Mouse (Mus musculus) mouse embryonic stem cell (cell line): ENCODE data around the gene Gm10277.

ENCODE experiments used
- in situ Hi-C, 2 experiments: fragments of 300-500 bp; cut with MboI; formaldehyde crosslinking; loops; 1 replicate in 1 of 2; 3 replicates in 1 of 2; pipeline ENCODE4 v1.14.3; 2019 to 2020; ENCODE audit warnings: low sequenced_read_pairs in 2 of 2, low pct_unique_long_range_greater_than_20kb in 1 of 2, mixed read lengths in 1 of 2; ENCODE audit not compliant: unreplicated experiment in 1 of 2

Gene Gm10277

GRCm38 (mm10) chr11:77787707-77788106 is at the start of gene Gm10277:
Gene Gm10277 (minus strand): TSS chr11:77787747.
- in situ Hi-C loops, result no loop called here

GRCm38 (mm10) chr11:77836751-77837150 is 49.2 kb upstream of the Gm10277 start:
- in situ Hi-C loops, result no loop called here

- in situ Hi-C loops, result no loop called here
Measured at GRCm38 (mm10) chr11:77836290-77836689, 48.7 kb upstream of the Gm10277 start.

GRCm38 (mm10) chr11:77835109-77835508 is 47.6 kb upstream of the Gm10277 start:
- in situ Hi-C loops, result no loop called here

- in situ Hi-C loops, result no loop called here
Measured at GRCm38 (mm10) chr11:77832541-77832940, 45.0 kb upstream of the Gm10277 start.

GRCm38 (mm10) chr11:77830875-77831274 is 43.3 kb upstream of the Gm10277 start:
- in situ Hi-C loops, result no loop called here

GRCm38 (mm10) chr11:77829043-77829841 is 41.7 kb upstream of the Gm10277 start:
- in situ Hi-C loops, result loop anchor here (5.0 kb wide), 1 partner anchor 123 kb away; no protein-coding TSS in a partner anchor

- in situ Hi-C loops, result loop anchor here (5.0 kb wide), 1 partner anchor 124 kb away; no protein-coding TSS in a partner anchor
Measured at GRCm38 (mm10) chr11:77828163-77828562, 40.6 kb upstream of the Gm10277 start.

GRCm38 (mm10) chr11:77827241-77827995 is 39.9 kb upstream of the Gm10277 start:
- in situ Hi-C loops, result loop anchor here (5.0 kb wide), 1 partner anchor 125 kb away; no protein-coding TSS in a partner anchor

GRCm38 (mm10) chr11:77826311-77826710 is 38.8 kb upstream of the Gm10277 start:
- in situ Hi-C loops, result loop anchor here (5.0 kb wide), 1 partner anchor 126 kb away; no protein-coding TSS in a partner anchor

GRCm38 (mm10) chr11:77825853-77826252 is 38.3 kb upstream of the Gm10277 start:
- in situ Hi-C loops, result loop anchor here (5.0 kb wide), 1 partner anchor 126 kb away; no protein-coding TSS in a partner anchor

GRCm38 (mm10) chr11:77822781-77823180 is 35.2 kb upstream of the Gm10277 start:
- in situ Hi-C loops, result no loop called here

- in situ Hi-C loops, result no loop called here
Measured at GRCm38 (mm10) chr11:77821648-77822047, 34.1 kb upstream of the Gm10277 start.

GRCm38 (mm10) chr11:77816003-77816402 is 28.5 kb upstream of the Gm10277 start:
- in situ Hi-C loops, result loop anchor here in 1 of 2 experiments (5.0 to 10.0 kb wide), 2 partner anchors 74 to 291 kb away; no protein-coding TSS in a partner anchor

- in situ Hi-C loops, result loop anchor here in 1 of 2 experiments (10.0 kb wide), 1 partner anchor 289 kb away; no protein-coding TSS in a partner anchor
Measured at GRCm38 (mm10) chr11:77813969-77814368, 26.4 kb upstream of the Gm10277 start.

- in situ Hi-C loops, result loop anchor here in 1 of 2 experiments (10.0 kb wide), 1 partner anchor 285 kb away; no protein-coding TSS in a partner anchor
Measured at GRCm38 (mm10) chr11:77810018-77810417, 22.5 kb upstream of the Gm10277 start.

GRCm38 (mm10) chr11:77809215-77809614 is 21.7 kb upstream of the Gm10277 start:
- in situ Hi-C loops, result no loop called here

GRCm38 (mm10) chr11:77808051-77808465 is 20.5 kb upstream of the Gm10277 start:
- in situ Hi-C loops, result no loop called here

- in situ Hi-C loops, result no loop called here
Measured at GRCm38 (mm10) chr11:77806855-77807254, 19.3 kb upstream of the Gm10277 start.
